Mouse (Mus musculus): Measurements from ENCODE around the gene Araf. TPM values are rescaled to one million over a fixed set of nuclear protein-coding genes. Genes with fewer than 3 reads are reported as not detected.

The Araf gene
- total and polyA plus RNA-seq, 3 experiments, result 52.8 to 72.2 (median 60.6) TPM

- Histone ChIP-seq H3K4me3 (replicated peaks in 1 of 3; ENCODE audit: low read depth in 2 of 3, low read length in 2 of 3, poor library complexity in 1 of 3) (peak overlapping the region; percentile 30 to 48 (median 38)), H3K9me3 (replicated peaks; ENCODE audit: low read length) (no peaks in the 10 kb centered on the region), H3K9ac (ENCODE audit: insufficient read depth, low read depth) (peak overlapping the region; percentile 56), H3K4me2 (ENCODE audit: insufficient read depth, low read depth, poor library complexity, severe bottlenecking) (peak overlapping the region; percentile 74), H3K36me3 (replicated peaks in 1 of 2; ENCODE audit: control insufficient read depth in 1 of 2, insufficient read depth in 1 of 2, low read length in 1 of 2) (no peaks in the 10 kb centered on the region), H3K79me2 (replicated peaks; ENCODE audit: control insufficient read depth, extremely low read depth, insufficient read depth, poor library complexity, severe bottlenecking) (no peaks in the 10 kb centered on the region), H3K27ac (ENCODE audit: insufficient read depth, low read depth) (peak overlapping the region; percentile 64), H3K4me1 (ENCODE audit: control insufficient read depth in 1 of 2, insufficient read depth in 2 of 2) (peaks cover 2 to 13% of the 10 kb centered on the region in 2 experiments; a peak in 2 of 4 replicates), H3K27me3 (replicated peaks) (no peaks in the 10 kb centered on the region)
- in situ Hi-C loops (cut with MboI; ENCODE audit: low pct_ligation_motif_present, low pct_unique_long_range_greater_than_20kb, low sequenced_read_pairs) (no loop called here), dilution Hi-C loops (cut with MboI; ENCODE audit: extremely low pct_ligation_motif_present, extremely low pct_unique_long_range_greater_than_20kb, low sequenced_read_pairs) (no loop called here)
- TF ChIP-seq MXI1 (IDR thresholded peaks at IDR 0.05; ENCODE audit: low read depth, low read length), result peak; percentile 42; the same call in 1 of the 2 replicates
- no peak for TF ChIP-seq EP300 (IDR thresholded peaks at IDR 0.05; ENCODE audit: low read length)
- no peak for TF ChIP-seq POLR2A (IDR thresholded peaks at IDR 0.05; ENCODE audit: low read depth, low read length)
- TF ChIP-seq CTCF (conservative IDR thresholded peaks at IDR 0.05 in 1 of 2, IDR thresholded peaks at IDR 0.05 in 1 of 2; ENCODE audit: low read depth in 2 of 2, low read length in 2 of 2), result peak in 1 of 2 experiments; percentile 57; a peak in 2 of 4 replicates
- TF ChIP-seq NRF1 (IDR thresholded peaks at IDR 0.05; ENCODE audit: low read depth, low read length), result no peak
- TF ChIP-seq MAX (IDR thresholded peaks at IDR 0.05; ENCODE audit: low read length), result peak; percentile 34; the same call in 1 of the 2 replicates
- TF ChIP-seq RAD21 (IDR thresholded peaks at IDR 0.05; ENCODE audit: low read depth, low read length), result peak; percentile 41
- no peak for TF ChIP-seq MEF2A (IDR thresholded peaks at IDR 0.05; ENCODE audit: borderline replicate concordance, low read depth, low read length)
- TF ChIP-seq CHD2 (IDR thresholded peaks at IDR 0.05; ENCODE audit: low read length), result no peak
- TF ChIP-seq TCF12 (IDR thresholded peaks at IDR 0.05; ENCODE audit: low read depth, low read length), result no peak
- peak; percentile 45 for TF ChIP-seq SMC3 (IDR thresholded peaks at IDR 0.05; ENCODE audit: low read depth, low read length)
- peak; percentile 73 for DNase-seq (ENCODE audit: extremely low read depth)
Observed at GRCm38 (mm10) chrX:20819708-20820426, 22.3 kb downstream of the Araf start.

- Histone ChIP-seq H3K27ac (ENCODE audit: insufficient read depth, low read depth) (no peak overlapping the region), H3K4me2 (ENCODE audit: insufficient read depth, low read depth, poor library complexity, severe bottlenecking) (peak overlapping the region; percentile 24; the same call in 1 of the 2 replicates), H3K9ac (ENCODE audit: insufficient read depth, low read depth) (no peak overlapping the region), H3K79me2 (replicated peaks; ENCODE audit: control insufficient read depth, extremely low read depth, insufficient read depth, poor library complexity, severe bottlenecking) (no peaks in the 10 kb centered on the region), H3K4me1 (ENCODE audit: control insufficient read depth in 1 of 2, insufficient read depth in 2 of 2) (no peaks in the 10 kb centered on the region), H3K36me3 (replicated peaks in 1 of 2; ENCODE audit: control insufficient read depth in 1 of 2, insufficient read depth in 1 of 2, low read length in 1 of 2) (no peaks in the 10 kb centered on the region), H3K9me3 (replicated peaks; ENCODE audit: low read length) (no peaks in the 10 kb centered on the region), H3K27me3 (replicated peaks) (no peaks in the 10 kb centered on the region), H3K4me3 (replicated peaks in 1 of 3; ENCODE audit: low read depth in 2 of 3, low read length in 2 of 3, poor library complexity in 1 of 3) (no peak overlapping the region)
- in situ Hi-C loops (cut with MboI; ENCODE audit: low pct_ligation_motif_present, low pct_unique_long_range_greater_than_20kb, low sequenced_read_pairs) (no loop called here), dilution Hi-C loops (cut with MboI; ENCODE audit: extremely low pct_ligation_motif_present, extremely low pct_unique_long_range_greater_than_20kb, low sequenced_read_pairs) (no loop called here)
- peak; percentile 62 for TF ChIP-seq RAD21 (IDR thresholded peaks at IDR 0.05; ENCODE audit: low read depth, low read length)
- TF ChIP-seq MXI1 (IDR thresholded peaks at IDR 0.05; ENCODE audit: low read depth, low read length), result no peak
- peak in 1 of 2 experiments; percentile 66; a peak in 2 of 4 replicates for TF ChIP-seq CTCF (conservative IDR thresholded peaks at IDR 0.05 in 1 of 2, IDR thresholded peaks at IDR 0.05 in 1 of 2; ENCODE audit: low read depth in 2 of 2, low read length in 2 of 2)
- TF ChIP-seq KAT2A (IDR thresholded peaks at IDR 0.05; ENCODE audit: insufficient replicate concordance, low read length), result no peak
- peak; percentile 57 for TF ChIP-seq SMC3 (IDR thresholded peaks at IDR 0.05; ENCODE audit: low read depth, low read length)
- TF ChIP-seq JUND (conservative IDR thresholded peaks at IDR 0.05; ENCODE audit: low read depth, low read length), result no peak
- TF ChIP-seq UBTF (IDR thresholded peaks at IDR 0.05; ENCODE audit: low read depth, low read length), result no peak
- TF ChIP-seq MAZ (IDR thresholded peaks at IDR 0.05; ENCODE audit: low read depth, low read length), result no peak
- no peak for TF ChIP-seq ZMIZ1 (IDR thresholded peaks at IDR 0.05; ENCODE audit: low read depth, low read length)
- no peak for TF ChIP-seq GABPA (IDR thresholded peaks at IDR 0.05; ENCODE audit: insufficient replicate concordance, low read depth, low read length)
- peak; percentile 39 for DNase-seq (ENCODE audit: extremely low read depth)
Observed at GRCm38 (mm10) chrX:20828934-20829333, 31.3 kb downstream of the Araf start.

All from CH12.LX (cell line).